Mouse (Mus musculus) megakaryocyte, embryonic 14.5 days (primary cell): Measurements from ENCODE around the gene Mansc4.

Experiments
- FLI1 ChIP-seq: IDR thresholded peaks from 2 replicates; pipeline ENCODE4 v1.6.1; 2012; ENCODE audit warnings: low read length, inconsistent platforms, mixed read lengths
- GATA1 ChIP-seq: IDR thresholded peaks from 3 replicates; pipeline ENCODE4 v1.6.1; 2012; ENCODE audit warnings: mixed read lengths, low read length, inconsistent platforms, borderline replicate concordance

DNA sequence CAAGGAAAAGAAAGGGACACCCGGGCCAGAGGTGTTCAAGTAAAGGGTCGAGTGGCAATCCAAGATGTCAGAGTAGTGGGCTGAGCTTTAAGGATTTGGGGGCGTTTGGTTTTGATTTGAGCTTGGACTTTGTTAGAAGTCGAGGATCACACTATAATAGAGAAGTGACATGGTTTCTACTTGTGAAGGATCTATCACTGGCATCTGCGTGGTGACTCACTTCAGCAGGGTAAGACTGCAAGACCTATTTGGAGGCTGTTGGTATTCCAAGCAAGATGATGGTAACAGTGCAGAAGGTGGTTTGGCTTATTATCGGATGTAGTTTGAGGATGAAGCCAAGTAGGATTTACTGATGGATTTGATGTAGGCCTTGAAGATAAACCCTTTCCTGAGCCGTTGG lies 43.2 kb downstream of the Mansc4 start:
- TF ChIP-seq GATA1: no peak
- TF ChIP-seq FLI1: no peak
